29 mouse cellular contexts compared by ENCODE assay signal in genomic region chr14:101829676-101830075, GRCm38 (mm10).
DNase-seq lines count a peak whose midpoint lies in the region; ATAC-seq and TF ChIP-seq lines count a peak whose summit lies in the region.
"Had no signal": no experiment of that assay in that cellular context is flagged by ENCODE, and none has a peak within 500 bp of the region (broad histone marks: within the 10 kb centered on the region; RNA-seq: fewer than 3 reads in every experiment).

No protein-coding gene starts in this region.

- H3ac ChIP-seq in myocyte (ENCODE audit: control insufficient read depth, insufficient read length): no peak overlapping the region

- no peak for TF ChIP-seq CTCF in kidney, adult 2 months (conservative IDR thresholded peaks at IDR 0.05; ENCODE audit: insufficient read depth, insufficient read length, low read depth, low read length)

- H3K4me2 ChIP-seq in myocyte (ENCODE audit: low read depth): peak overlapping the region; percentile 35
- H3K4me2 ChIP-seq in midbrain, embryonic 14.5 days (ENCODE audit: low read length): no peak overlapping the region
- H3K4me2 ChIP-seq: heart, embryonic 15.5 days; hindbrain, embryonic 14.5 days; limb, embryonic 13.5 days; liver, embryonic 11.5 days; lung, embryonic 15.5 days; midbrain, embryonic 13.5 days; neural tube, embryonic 15.5 days; stomach, embryonic 15.5 days had no signal

- WGBS in kidney, adult 2 months: 34% methylated on average over 5 of the region's 5 CpGs
- 84% methylated on average over 5 of the region's 5 CpGs for WGBS in midbrain, embryonic 14.5 days

- peak; percentile 24; the same call in 1 of the 2 replicates for ATAC-seq in frontal cortex, adult (ENCODE audit: low TSS enrichment)
- 0 out of 2 replicates have a peak, but pooled peaks have one; percentile 28 for ATAC-seq in common myeloid progenitor, adult 5-6 weeks (replicated peaks; ENCODE audit: low read depth, poor library complexity, severe bottlenecking)
- ATAC-seq in midbrain, embryonic 14.5 days (ENCODE audit: low FRiP score, low TSS enrichment): no peak
- ATAC-seq: CD4-positive, CD25-positive, alpha-beta regulatory T cell, adult 4 months; inflammation-experienced regulatory T-cells, adult 6 months; midbrain, embryonic 13.5 days had no signal

- H3K36me3 ChIP-seq in kidney, adult 2 months (ENCODE audit: control insufficient read depth, insufficient read depth, low read length): no peaks in the 10 kb centered on the region
- no peaks in the 10 kb centered on the region for H3K36me3 ChIP-seq in myocyte (ENCODE audit: control insufficient read depth, insufficient read depth)
- no peaks in the 10 kb centered on the region for H3K36me3 ChIP-seq in midbrain, embryonic 14.5 days (ENCODE audit: control insufficient read depth, insufficient read depth, low read length)
- H3K36me3 ChIP-seq: heart, embryonic 15.5 days; limb, embryonic 13.5 days; lung, embryonic 15.5 days; midbrain, embryonic 13.5 days; neural tube, embryonic 15.5 days; stomach, embryonic 15.5 days had no signal

- no peak for TF ChIP-seq POLR2A in kidney, adult 2 months (IDR thresholded peaks at IDR 0.05; ENCODE audit: low read depth, low read length)
- no peak for TF ChIP-seq POLR2A in myocyte (IDR thresholded peaks at IDR 0.05; ENCODE audit: insufficient read length, low read depth)

- no peaks in the 10 kb centered on the region for H3K79me2 ChIP-seq in myocyte (ENCODE audit: control insufficient read depth, insufficient read depth)

- H3K9me3 ChIP-seq in midbrain, embryonic 14.5 days (ENCODE audit: control insufficient read depth, low read length): no peaks in the 10 kb centered on the region
- H3K9me3 ChIP-seq: heart, embryonic 15.5 days; limb, embryonic 13.5 days; lung, embryonic 15.5 days; midbrain, embryonic 13.5 days; neural tube, embryonic 15.5 days; stomach, embryonic 15.5 days had no signal

- H3K4me1 ChIP-seq in kidney, adult 2 months (ENCODE audit: control insufficient read depth, insufficient read depth, low read length): peaks cover 33% of the 10 kb centered on the region
- H3K4me1 ChIP-seq in midbrain, embryonic 14.5 days (ENCODE audit: control insufficient read depth, insufficient read depth, low read length): no peaks in the 10 kb centered on the region
- H3K4me1 ChIP-seq: midbrain, embryonic 13.5 days had no signal

- H3K9ac ChIP-seq in midbrain, embryonic 14.5 days (replicated peaks; ENCODE audit: low read length): no peak overlapping the region
- H3K9ac ChIP-seq: heart, embryonic 15.5 days; hindbrain, embryonic 14.5 days; limb, embryonic 13.5 days; lung, embryonic 15.5 days; midbrain, embryonic 13.5 days; neural tube, embryonic 15.5 days; stomach, embryonic 15.5 days had no signal

- no peak for DNase-seq in frontal cortex, postnatal 10 days (ENCODE audit: low spot score in 2 of 2)
- no peak for DNase-seq in kidney, adult 2 months
- no peak for DNase-seq in kidney, adult 8-10 months
- DNase-seq in layer of hippocampus, postnatal 10 days (ENCODE audit: low spot score in 2 of 2): no peak
- no peak for DNase-seq in midbrain, embryonic 14.5 days
- DNase-seq: adrenal gland, postnatal 25 days; cerebellum, adult 9-10 months; cerebellum, postnatal 36 days; embryo, embryonic 11 days; lung, postnatal 4 days; retina, postnatal 1 day; right cerebral cortex, postnatal 14 days; thymus, adult 18-20 months; thymus, postnatal 25 days had no signal

- peak overlapping the region; percentile 14 for H3K27ac ChIP-seq in kidney, adult 2 months (ENCODE audit: insufficient read depth, low read depth, low read length)
- no peak overlapping the region for H3K27ac ChIP-seq in midbrain, embryonic 14.5 days (replicated peaks; ENCODE audit: low read depth, low read length)
- H3K27ac ChIP-seq: heart, embryonic 15.5 days; hindbrain, embryonic 14.5 days; left cerebral cortex, adult 2 months; limb, embryonic 13.5 days; lung, embryonic 15.5 days; midbrain, embryonic 13.5 days; neural tube, embryonic 15.5 days; stomach, embryonic 15.5 days had no signal

- H3K27me3 ChIP-seq in kidney, adult 2 months (replicated peaks; ENCODE audit: control insufficient read depth, insufficient read depth, low read length): no peaks in the 10 kb centered on the region
- no peaks in the 10 kb centered on the region for H3K27me3 ChIP-seq in myocyte (ENCODE audit: control insufficient read depth, insufficient read depth, insufficient read length)
- no peaks in the 10 kb centered on the region for H3K27me3 ChIP-seq in midbrain, embryonic 14.5 days (ENCODE audit: control insufficient read depth, insufficient read depth, low read length)
- H3K27me3 ChIP-seq: heart, embryonic 15.5 days; limb, embryonic 13.5 days; lung, embryonic 15.5 days; midbrain, embryonic 13.5 days; neural tube, embryonic 15.5 days; stomach, embryonic 15.5 days had no signal

- H3K4me3 ChIP-seq in kidney, adult 2 months (ENCODE audit: insufficient read depth, low read depth, low read length): no peak overlapping the region
- no peak overlapping the region for H3K4me3 ChIP-seq in myocyte
- H3K4me3 ChIP-seq in midbrain, embryonic 14.5 days (replicated peaks; ENCODE audit: low read depth, low read length): no peak overlapping the region
- H3K4me3 ChIP-seq: erythroblast, embryonic 14.5 days; heart, embryonic 15.5 days; left cerebral cortex, adult 2 months; limb, embryonic 13.5 days; lung, embryonic 15.5 days; midbrain, embryonic 13.5 days; neural tube, embryonic 15.5 days; stomach, embryonic 15.5 days had no signal

TF ChIP-seq in myocyte, 11 proteins besides CTCF, POLR2A, EP300 and RAD21:
- TF ChIP-seq SRF (IDR thresholded peaks at IDR 0.05; ENCODE audit: control insufficient read depth, insufficient read length, low read depth) (no peak), POLR2AphosphoS2 (IDR thresholded peaks at IDR 0.05; ENCODE audit: insufficient read length, low read depth) (no peak), TCF12 (IDR thresholded peaks at IDR 0.05; ENCODE audit: insufficient read depth, poor library complexity, severe bottlenecking) (no peak), MAX (IDR thresholded peaks at IDR 0.05; ENCODE audit: low read depth) (no peak), USF1 (IDR thresholded peaks at IDR 0.05; ENCODE audit: low read depth) (no peak), MYOG (IDR thresholded peaks at IDR 0.05; ENCODE audit: control insufficient read depth in 1 of 3, insufficient read depth in 1 of 3, insufficient read length in 2 of 3, low read depth in 2 of 3) (no peak), REST (IDR thresholded peaks at IDR 0.05; ENCODE audit: insufficient read depth, insufficient read length) (no peak), E2F4 (IDR thresholded peaks at IDR 0.05; ENCODE audit: insufficient read depth) (no peak), CEBPB (IDR thresholded peaks at IDR 0.05; ENCODE audit: insufficient read depth, poor library complexity, severe bottlenecking) (no peak), MYOD1 (IDR thresholded peaks at IDR 0.05; ENCODE audit: control insufficient read depth in 1 of 3, insufficient read length in 2 of 3, low read depth in 2 of 3) (no peak), TCF3 (IDR thresholded peaks at IDR 0.05; ENCODE audit: insufficient read length, low read depth) (no peak)
